Mouse (Mus musculus) MEL (cell line): ENCODE measurements around the gene Rxfp1.

ENCODE experiments used
- CTCF ChIP-seq, 3 experiments: IDR thresholded peaks in 2 of 3; conservative IDR thresholded peaks in 1 of 3; 2 replicates each; pipeline ENCODE4 v1.5.1; 2011 to 2012; ENCODE audit warnings: low read length in 3 of 3, low read depth in 2 of 3, mild to moderate bottlenecking in 2 of 3, improper control_type of control experiment in 1 of 3, inconsistent platforms in 1 of 3, mixed read lengths in 1 of 3, moderate library complexity in 1 of 3; ENCODE audit not compliant: control insufficient read depth in 1 of 3, insufficient read depth in 1 of 3, poor library complexity in 1 of 3, severe bottlenecking in 1 of 3
- NELFE ChIP-seq: IDR thresholded peaks from 2 replicates; pipeline ENCODE4 v1.6.1; 2011; ENCODE audit warnings: low read depth, low read length, improper control_type of control experiment

- TF ChIP-seq NELFE (no peak), CTCF (IDR thresholded peaks at IDR 0.05 in 2 of 3, conservative IDR thresholded peaks at IDR 0.05 in 1 of 3; ENCODE audit: control insufficient read depth in 1 of 3, insufficient read depth in 1 of 3, low read depth in 2 of 3, low read length in 3 of 3, poor library complexity in 1 of 3, severe bottlenecking in 1 of 3) (no peak)
Measured at GRCm38 (mm10) chr3:79744415-79744814, 6.7 kb upstream of the Rxfp1 start.
